Mouse (Mus musculus) stomach, embryonic 15.5 days (tissue): ENCODE data around the gene Dpysl5. TPM values are rescaled to one million over a fixed set of nuclear protein-coding genes. Genes with fewer than 3 reads are reported as not detected.

Experiments
- ATAC-seq: fragments of 200-750 bp; cut with Nextera tagmentation; 2 replicates; pipeline ENCODE4 v1.8.0; 2017; ENCODE audit warnings: low read depth, moderate number of reproducible peaks, moderate TSS enrichment; ENCODE audit not compliant: insufficient read depth, low FRiP score
- H3K27ac ChIP-seq: fragments of 300-500 bp; sonication (generic); 2 replicates; pipeline ENCODE4 v1.5.1; 2015; ENCODE audit warnings: mild to moderate bottlenecking, inconsistent platforms
- H3K27me3 ChIP-seq: fragments of 300-500 bp; sonication (generic); replicated peaks from 2 replicates; pipeline ENCODE4 v1.6.1; 2015; ENCODE audit warnings: inconsistent platforms
- H3K36me3 ChIP-seq: fragments of 300-500 bp; sonication (generic); 2 replicates; pipeline ENCODE4 v1.6.1; 2015; ENCODE audit warnings: inconsistent platforms
- H3K4me1 ChIP-seq: fragments of 300-500 bp; sonication (generic); 2 replicates; pipeline ENCODE4 v1.6.1; 2015; ENCODE audit warnings: inconsistent platforms
- H3K4me2 ChIP-seq: fragments of 300-500 bp; sonication (generic); 2 replicates; pipeline ENCODE4 v1.6.1; 2015; ENCODE audit warnings: mild to moderate bottlenecking, inconsistent platforms
- H3K4me3 ChIP-seq: fragments of 300-500 bp; sonication (generic); replicated peaks from 2 replicates; pipeline ENCODE4 v1.5.1; 2015; ENCODE audit warnings: inconsistent platforms
- H3K9ac ChIP-seq: fragments of 300-500 bp; sonication (generic); 2 replicates; pipeline ENCODE4 v1.6.1; 2015; ENCODE audit warnings: inconsistent platforms
- H3K9me3 ChIP-seq: fragments of 300-500 bp; sonication (generic); 2 replicates; pipeline ENCODE4 v1.6.1; 2016; ENCODE audit warnings: inconsistent platforms
- WGBS: fragments of 180-500 bp; shearing (Covaris S2); methylation state at CpG from one replicate; pipeline ENCODE4 v1.1.7; 2015; 5-methylcytosine and 5-hydroxymethylcytosine counted together
- polyA plus RNA-seq: library from polyadenylated mRNA; unstranded; fragments of >200 nt; fragmentation: Nextera tagmentation; extraction: Ambion mirVana; gene quantifications from 2 replicates; pipeline ENCODE4 v1.2.1, GENCODE M21; 2015

The Dpysl5 gene
- polyA plus RNA-seq = 6.7 and 7.4 TPM in 2 replicates

DNA sequence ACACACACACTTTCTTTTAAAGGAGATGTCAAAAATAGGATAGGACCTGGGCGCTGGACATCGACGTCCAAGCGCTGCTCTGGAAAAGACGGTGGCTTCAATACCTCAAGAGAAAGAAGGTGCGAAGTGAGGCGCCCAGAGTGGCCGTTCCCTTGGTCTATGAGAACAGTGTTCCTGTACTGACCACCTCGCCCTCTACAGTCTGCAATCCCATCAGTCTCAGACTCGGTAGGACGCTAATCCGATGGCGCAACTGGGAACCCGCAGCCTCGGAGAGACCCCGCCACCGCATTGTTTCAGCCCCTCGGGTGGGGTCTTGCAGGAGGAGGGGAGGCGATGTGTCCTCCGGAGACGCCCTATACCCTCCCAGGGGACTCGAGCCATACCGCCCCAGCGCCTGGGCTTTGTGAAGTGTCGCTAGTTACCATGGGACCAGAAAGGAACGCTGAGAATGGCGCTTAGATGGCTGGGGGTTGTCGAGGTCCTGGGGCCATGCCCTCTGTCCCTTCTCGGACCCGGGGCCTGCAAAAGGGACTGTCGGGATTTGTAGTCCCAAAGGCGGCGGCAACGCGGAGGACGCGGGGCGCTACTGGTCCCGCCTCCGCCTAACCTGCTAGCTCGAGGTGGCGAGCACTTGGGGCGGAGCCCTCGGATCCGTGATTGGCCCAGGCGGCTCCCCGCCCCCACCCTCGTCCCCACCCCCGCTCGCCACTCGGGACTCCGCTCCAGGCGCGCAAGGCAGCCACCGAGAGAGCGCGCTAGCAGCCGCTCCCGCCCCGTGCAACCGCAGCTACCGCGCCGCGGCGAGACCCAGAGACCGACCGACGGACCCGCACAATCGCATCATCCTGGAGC, at the start of gene Dpysl5:
Gene Dpysl5 (plus strand): TSS at position 418 of the 855 bp plus-strand sequence.
- Histone ChIP-seq H3K4me2 (peak within 1 kb of the TSS; percentile 98), H3K4me1 (peaks cover 23% of the 10 kb centered on the region), H3K27me3 (peaks cover 50% of the 10 kb centered on the region), H3K9me3 (no peaks in the 10 kb centered on the region), H3K27ac (no peak within 1 kb of the TSS), H3K36me3 (no peaks in the 10 kb centered on the region), H3K9ac (no peak within 1 kb of the TSS), H3K4me3 (peak within 1 kb of the TSS; percentile 56)
- WGBS = under 1% methylated on average over 70 of the region's 71 CpGs
- peak; percentile 91 for ATAC-seq

DNA sequence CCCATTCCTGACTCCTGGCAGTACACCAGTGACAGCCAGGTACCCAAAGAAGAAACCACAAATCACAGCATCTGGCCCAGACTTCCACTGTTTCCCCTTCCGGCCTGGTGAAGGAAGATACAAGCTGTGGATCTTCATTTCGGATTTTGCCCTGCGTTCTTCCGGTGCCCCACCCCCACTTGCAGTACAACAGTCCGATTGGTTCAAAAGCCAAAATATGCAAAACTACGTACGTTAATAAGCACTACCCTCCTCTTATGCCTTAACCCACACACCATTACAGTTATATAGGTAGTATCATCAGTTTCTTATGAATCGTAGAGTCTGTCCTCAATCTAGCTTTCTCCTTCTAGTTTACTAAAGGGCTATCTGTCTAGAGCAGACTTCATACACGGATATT, 46.0 kb upstream of the Dpysl5 start:
- H3K4me3 ChIP-seq = no peak overlapping the region
- no peaks in the 10 kb centered on the region for H3K36me3 ChIP-seq
- H3K4me1 ChIP-seq = 0 out of 2 replicates have a peak, but pooled peaks cover 10% of the 10 kb centered on the region
- 91% methylated on average over 9 of the region's 9 CpGs for WGBS
- no peak overlapping the region for H3K27ac ChIP-seq
- H3K9ac ChIP-seq = no peak overlapping the region
- H3K27me3 ChIP-seq = no peaks in the 10 kb centered on the region
- ATAC-seq = no peak
- no peak overlapping the region for H3K4me2 ChIP-seq
- no peaks in the 10 kb centered on the region for H3K9me3 ChIP-seq

DNA sequence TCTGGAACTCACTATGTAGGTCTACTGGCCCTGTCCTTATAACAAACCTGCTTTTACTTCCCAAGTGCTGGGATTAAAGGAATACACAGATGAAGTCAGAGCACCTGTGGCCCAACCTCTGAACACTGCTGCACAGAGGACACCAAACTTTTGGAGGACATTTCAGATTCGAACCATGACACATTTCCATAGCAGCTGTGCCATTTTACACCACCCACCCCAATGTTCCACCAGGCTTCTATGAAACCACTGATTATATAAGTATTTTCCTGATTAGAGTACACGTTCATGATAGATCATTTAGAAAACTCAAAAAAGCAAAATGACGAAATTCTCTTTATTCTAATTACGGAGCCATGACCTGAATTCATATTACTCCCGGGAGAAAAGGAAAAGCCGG, 45.4 kb upstream of the Dpysl5 start:
- Histone ChIP-seq H3K4me3 (peak overlapping the region; percentile 88), H3K9me3 (no peaks in the 10 kb centered on the region), H3K4me1 (0 out of 2 replicates have a peak, but pooled peaks cover 10% of the 10 kb centered on the region), H3K27ac (peak overlapping the region; percentile 80), H3K27me3 (no peaks in the 10 kb centered on the region), H3K4me2 (peak overlapping the region; percentile 65), H3K36me3 (peaks cover 3% of the 10 kb centered on the region; the same call in 1 of the 2 replicates), H3K9ac (no peak overlapping the region)
- no peak for ATAC-seq
- WGBS = 55% methylated on average over 6 of the region's 6 CpGs

GRCm38 (mm10) chr5:30666391-30667195, 44.8 kb upstream of the Dpysl5 start, which contains the start of gene Cenpa:
Gene Cenpa, plus strand, starts transcription at chr5:30666777.
- Histone ChIP-seq H3K9me3 (no peaks in the 10 kb centered on the region), H3K4me1 (0 out of 2 replicates have a peak, but pooled peaks cover 10% of the 10 kb centered on the region), H3K4me3 (peak within 1 kb of the TSS; percentile 88), H3K27me3 (no peaks in the 10 kb centered on the region), H3K4me2 (peak within 1 kb of the TSS; percentile 65), H3K9ac (peak within 1 kb of the TSS; percentile 87), H3K27ac (peak within 1 kb of the TSS; percentile 80), H3K36me3 (peaks cover 6% of the 10 kb centered on the region; the same call in 1 of the 2 replicates)
- ATAC-seq = peak; percentile 96
- under 1% methylated on average over 40 of the region's 40 CpGs for WGBS

DNA sequence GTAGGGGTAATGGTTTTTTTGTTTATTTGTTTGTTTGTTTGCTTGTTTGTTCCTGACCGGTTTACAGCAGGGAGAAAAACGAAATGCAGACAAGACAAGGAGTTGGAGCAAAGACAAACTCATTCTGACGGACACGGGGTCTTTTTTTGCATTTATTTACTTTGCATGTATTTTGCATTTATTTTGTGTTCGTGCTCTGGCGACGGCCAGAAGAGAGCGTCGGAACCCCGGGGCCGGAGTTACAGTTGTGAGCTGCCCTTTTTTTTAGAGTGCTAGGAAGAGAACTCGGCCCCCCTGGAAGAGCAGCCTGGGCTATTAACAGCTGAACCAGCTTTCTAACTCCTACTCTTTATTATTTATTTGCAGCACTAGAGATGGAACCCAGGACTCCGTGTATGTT, 44.1 kb upstream of the Dpysl5 start:
- ATAC-seq = no peak
- no peaks in the 10 kb centered on the region for H3K9me3 ChIP-seq
- peak overlapping the region; percentile 72 for H3K27ac ChIP-seq
- peak overlapping the region; percentile 88 for H3K4me3 ChIP-seq
- peaks cover 8% of the 10 kb centered on the region for H3K36me3 ChIP-seq
- H3K4me2 ChIP-seq = peak overlapping the region; percentile 65
- 0 out of 2 replicates have a peak, but pooled peaks cover 10% of the 10 kb centered on the region for H3K4me1 ChIP-seq
- WGBS = 0% methylated on average over 13 of the region's 13 CpGs
- H3K27me3 ChIP-seq = no peaks in the 10 kb centered on the region
- H3K9ac ChIP-seq = peak overlapping the region; percentile 87

- no peaks in the 10 kb centered on the region for H3K9me3 ChIP-seq
- H3K9ac ChIP-seq = peak overlapping the region; percentile 87
- peak overlapping the region; percentile 88 for H3K4me3 ChIP-seq
- no peaks in the 10 kb centered on the region for H3K27me3 ChIP-seq
- 6% methylated on average over 3 of the region's 3 CpGs for WGBS
- H3K4me2 ChIP-seq = peak overlapping the region; percentile 65
- 0 out of 2 replicates have a peak, but pooled peaks cover 10% of the 10 kb centered on the region for H3K4me1 ChIP-seq
- no peak for ATAC-seq
- H3K27ac ChIP-seq = no peak overlapping the region
- H3K36me3 ChIP-seq = peaks cover 13% of the 10 kb centered on the region
Observed at GRCm38 (mm10) chr5:30667686-30668085, 43.7 kb upstream of the Dpysl5 start.

- Histone ChIP-seq H3K27me3 (no peaks in the 10 kb centered on the region), H3K36me3 (peaks cover 20% of the 10 kb centered on the region), H3K4me3 (peak overlapping the region; percentile 88; the same call in 1 of the 2 replicates), H3K4me1 (0 out of 2 replicates have a peak, but pooled peaks cover 10% of the 10 kb centered on the region), H3K27ac (no peak overlapping the region), H3K9me3 (no peaks in the 10 kb centered on the region), H3K4me2 (peak overlapping the region; percentile 65), H3K9ac (no peak overlapping the region)
- ATAC-seq = no peak
- WGBS = 88% methylated on average over 9 of the region's 9 CpGs
Observed at GRCm38 (mm10) chr5:30668637-30669495, 42.5 kb upstream of the Dpysl5 start.

DNA sequence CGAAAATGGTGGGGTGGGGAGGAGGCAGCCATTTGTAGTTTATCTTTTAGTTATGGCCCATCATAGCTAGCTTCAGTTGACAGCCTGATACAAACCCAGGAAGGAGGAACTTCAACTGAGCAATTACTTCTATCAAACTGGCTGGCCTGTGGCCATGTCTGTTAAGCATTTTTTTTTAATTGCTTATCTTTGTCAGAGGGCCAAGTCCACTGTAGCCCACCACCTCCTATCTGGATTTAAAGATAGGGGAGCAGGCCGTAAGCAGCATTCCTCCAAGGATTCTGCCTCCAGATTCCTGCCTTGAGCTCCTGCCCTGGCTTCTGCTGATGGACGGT, 41.9 kb upstream of the Dpysl5 start:
- Histone ChIP-seq H3K9me3 (no peaks in the 10 kb centered on the region), H3K27me3 (no peaks in the 10 kb centered on the region), H3K36me3 (peaks cover 20% of the 10 kb centered on the region), H3K27ac (no peak overlapping the region), H3K4me2 (no peak overlapping the region), H3K9ac (no peak overlapping the region), H3K4me1 (0 out of 2 replicates have a peak, but pooled peaks cover 10% of the 10 kb centered on the region), H3K4me3 (no peak overlapping the region)
- no peak for ATAC-seq
- 83% methylated on average over 3 of the region's 3 CpGs for WGBS

- H3K27me3 ChIP-seq = no peaks in the 10 kb centered on the region
- no peak overlapping the region for H3K4me2 ChIP-seq
- no peaks in the 10 kb centered on the region for H3K9me3 ChIP-seq
- H3K27ac ChIP-seq = no peak overlapping the region
- WGBS = 87% methylated on average over 7 of the region's 7 CpGs
- ATAC-seq = no peak
- H3K9ac ChIP-seq = no peak overlapping the region
- no peak overlapping the region for H3K4me3 ChIP-seq
- peaks cover 24% of the 10 kb centered on the region for H3K36me3 ChIP-seq
- H3K4me1 ChIP-seq = 0 out of 2 replicates have a peak, but pooled peaks cover 10% of the 10 kb centered on the region
Observed at GRCm38 (mm10) chr5:30670091-30670490, 41.3 kb upstream of the Dpysl5 start.

DNA sequence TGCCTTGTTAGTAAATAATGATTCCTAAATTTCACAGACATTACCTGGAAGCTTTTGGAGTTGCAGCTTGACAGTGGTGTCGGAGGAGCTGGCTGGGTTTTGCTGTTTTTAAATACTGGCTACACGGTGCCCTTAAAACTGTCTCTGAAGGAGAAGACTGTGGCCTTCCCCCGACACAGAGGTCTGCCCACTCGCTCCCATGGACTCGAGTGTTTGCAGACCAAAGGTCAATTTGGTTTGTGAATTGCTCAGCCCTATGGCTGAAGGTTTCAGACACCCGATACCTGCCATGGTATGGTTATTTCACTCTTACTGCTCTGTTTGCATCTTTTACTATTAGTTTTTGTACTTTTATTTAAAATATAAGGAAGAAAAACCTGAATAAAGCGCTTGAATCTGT, 37.4 kb upstream of the Dpysl5 start:
- H3K36me3 ChIP-seq = peaks cover 32% of the 10 kb centered on the region
- no peak for ATAC-seq
- WGBS = 67% methylated on average over 7 of the region's 7 CpGs

DNA sequence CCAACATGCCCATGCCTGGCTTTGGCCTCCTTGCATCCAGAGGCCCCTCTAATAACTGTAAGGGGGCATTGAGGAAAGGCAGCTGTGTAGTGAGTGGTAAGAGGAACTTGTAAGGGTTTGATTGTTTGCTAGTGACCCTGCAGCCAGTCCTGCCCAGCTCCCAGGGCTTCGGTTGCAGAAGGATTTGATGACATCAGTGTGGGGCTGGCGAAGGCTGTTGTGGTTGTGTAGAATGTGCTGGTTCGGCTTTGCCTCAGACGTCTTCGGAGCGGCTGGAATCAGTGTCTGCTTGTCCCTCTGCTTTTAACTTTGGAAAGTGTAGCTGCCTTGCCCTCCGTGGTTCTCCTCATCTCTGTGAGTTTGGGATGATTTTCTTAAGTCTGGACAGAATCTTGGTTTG, 34.6 kb upstream of the Dpysl5 start:
- Histone ChIP-seq H3K36me3 (peaks cover 26% of the 10 kb centered on the region), H3K4me3 (no peak overlapping the region), H3K4me1 (no peaks in the 10 kb centered on the region), H3K27me3 (no peaks in the 10 kb centered on the region), H3K27ac (no peak overlapping the region), H3K4me2 (no peak overlapping the region), H3K9ac (no peak overlapping the region), H3K9me3 (no peaks in the 10 kb centered on the region)
- ATAC-seq = no peak
- 85% methylated on average over 7 of the region's 7 CpGs for WGBS

More for the DNA sequence above, 37.4 kb upstream of the Dpysl5 start:
- Histone ChIP-seq H3K27me3 (no peaks in the 10 kb centered on the region), H3K9me3 (no peaks in the 10 kb centered on the region), H3K4me3 (no peak overlapping the region), H3K4me2 (no peak overlapping the region), H3K4me1 (0 out of 2 replicates have a peak, but pooled peaks cover 7% of the 10 kb centered on the region), H3K27ac (no peak overlapping the region), H3K9ac (no peak overlapping the region)
